9 mouse cellular contexts compared by ENCODE assay signal in the genomic region with DNA sequence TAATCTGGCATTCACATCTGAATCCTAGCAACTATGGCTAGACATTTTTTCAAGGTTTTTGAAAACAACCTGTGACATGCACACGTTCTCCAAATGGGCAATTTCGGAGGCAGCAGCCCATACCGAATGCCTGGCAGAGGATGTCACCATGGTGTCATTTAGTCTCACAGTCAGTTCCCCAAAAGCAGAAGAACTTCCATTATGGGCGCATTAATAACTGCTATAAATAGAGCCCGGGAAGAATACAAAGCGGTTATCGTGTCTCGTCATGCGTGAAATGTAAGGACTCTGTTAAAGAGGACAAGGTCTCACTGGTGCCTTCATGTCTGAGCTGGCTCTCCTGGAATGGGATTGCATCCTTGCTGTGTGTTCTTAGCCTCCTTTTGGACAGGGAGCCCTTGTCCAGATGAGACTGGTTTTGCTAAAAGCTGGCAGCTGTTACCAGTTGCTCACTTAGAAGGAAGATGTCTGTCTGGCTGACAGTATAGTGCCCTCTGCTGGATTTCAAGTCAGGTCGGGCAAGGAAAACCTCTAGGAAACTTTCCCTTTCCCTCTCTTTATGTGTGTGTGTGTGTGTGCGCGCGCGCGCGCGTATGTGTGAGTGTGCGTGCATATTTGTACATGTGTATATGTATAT. TPM values are rescaled to one million over a fixed set of nuclear protein-coding genes. Genes with fewer than 3 reads are reported as not detected.
A peak's percentile ranks its signal among the peaks of the same experiment; 100 is the strongest.
DNase-seq lines count a peak whose midpoint lies in the region; ATAC-seq lines count a peak whose summit lies in the region.
"Had no signal": no experiment of that assay in that cellular context is flagged by ENCODE, and none has a peak within 500 bp of the region (broad histone marks: within the 10 kb centered on the region; RNA-seq: fewer than 3 reads in every experiment).

No protein-coding gene starts in this region.

- peak; percentile 20 for DNase-seq in adrenal gland, postnatal 10 days
- no peak for DNase-seq in adrenal gland, postnatal 4 days (ENCODE audit: low spot score in 2 of 2)
- DNase-seq in layer of hippocampus, adult 9-11 months, result peak; percentile 24
- DNase-seq in layer of hippocampus, postnatal 10 days (ENCODE audit: low spot score in 2 of 2), result no peak
- DNase-seq in MEL-GATA-1-ER (ENCODE audit: extremely low read depth, low read depth), result peak; percentile 54
- DNase-seq in embryo, embryonic 9.5 days (ENCODE audit: extremely low spot score), result peak; percentile 19
- no peak for DNase-seq in frontal cortex, postnatal 14 days (ENCODE audit: low spot score in 2 of 2)

- no peak for ATAC-seq in inflammation-experienced regulatory T-cells, adult 6 months

RNA-seq across cellular contexts. Expression of gene Syk, which starts 17.8 kb away (rescaled TPM):
- 1 to 10 TPM; 8.2 to 8.3 TPM for total RNA-seq in adrenal gland, postnatal 10 days (2021)
- 1 to 10 TPM; 6.9 to 8.7 TPM for total RNA-seq in adrenal gland, postnatal 4 days (2021)
- total RNA-seq in layer of hippocampus, postnatal 10 days (2021), result 1 to 10 TPM; 6.6 to 8.2 TPM
- 1 to 10 TPM in 1 of 3 experiments, under 1 TPM in 2; 0.16 to 1.1 (median 0.97) TPM for polyA plus RNA-seq in inflammation-experienced regulatory T-cells, adult 6 months (2017; shearing (Covaris generic))

RNA-seq across cellular contexts. Expression of gene Diras2, which starts 34.1 kb away (rescaled TPM):
- 1 to 10 TPM; 4.3 to 5.0 TPM for total RNA-seq in adrenal gland, postnatal 10 days (2021)
- 1 to 10 TPM; 8.5 to 9.8 TPM for total RNA-seq in adrenal gland, postnatal 4 days (2021)
- 100 to 1,000 TPM; 151 to 162 TPM for total RNA-seq in layer of hippocampus, postnatal 10 days (2021)
- not detected for polyA plus RNA-seq in inflammation-experienced regulatory T-cells, adult 6 months (2017; shearing (Covaris generic))
- polyA plus RNA-seq: erythroblast, embryonic 14.5 days had no signal

Comparison
In these comparisons a context has a peak if more than half of its experiments do, and no peak if none do; other contexts are left out.
1. DNase-seq: peak in adrenal gland, postnatal 10 days (single experiment), layer of hippocampus, adult 9-11 months (single experiment), MEL-GATA-1-ER (single experiment) and embryo, embryonic 9.5 days (single experiment); none in adrenal gland, postnatal 4 days (0 of 2), layer of hippocampus, postnatal 10 days (0 of 2) and frontal cortex, postnatal 14 days (0 of 2).
2. RNA of gene Diras2, which starts 34.1 kb away (total RNA-seq): 151 to 162 TPM in layer of hippocampus, postnatal 10 days; 8.5 to 9.8 TPM in adrenal gland, postnatal 4 days and 4.3 to 5.0 TPM in adrenal gland, postnatal 10 days; every median in the first group is over 10 times any median in the second.